Mouse (Mus musculus) midbrain, embryonic 13.5 days (tissue): ENCODE measurements around the gene Grem1. TPM values are rescaled to one million over a fixed set of nuclear protein-coding genes. Genes with fewer than 3 reads are reported as not detected.
A peak's percentile ranks its signal among the peaks of the same experiment; 100 is the strongest.

Experiments
- ATAC-seq: fragments of 200-750 bp; cut with Nextera tagmentation; 2 replicates; pipeline ENCODE4 v1.8.0; 2017; ENCODE audit warnings: mild to moderate bottlenecking, moderate TSS enrichment, moderate library complexity
- H3K27ac ChIP-seq: fragments of 300-500 bp; sonication (generic); 2 replicates; pipeline ENCODE4 v1.5.1; 2015; ENCODE audit warnings: inconsistent platforms, mild to moderate bottlenecking, moderate library complexity
- H3K27me3 ChIP-seq: fragments of 300-500 bp; sonication (generic); 2 replicates; pipeline ENCODE4 v1.6.1; 2015; ENCODE audit warnings: mild to moderate bottlenecking, inconsistent platforms
- H3K36me3 ChIP-seq: fragments of 300-500 bp; sonication (generic); 2 replicates; pipeline ENCODE4 v1.6.1; 2015; ENCODE audit warnings: mild to moderate bottlenecking, inconsistent platforms
- H3K4me1 ChIP-seq: fragments of 300-500 bp; sonication (generic); replicated peaks from 2 replicates; pipeline ENCODE4 v1.6.1; 2015; ENCODE audit warnings: inconsistent platforms
- H3K4me2 ChIP-seq: fragments of 300-500 bp; sonication (generic); replicated peaks from 2 replicates; pipeline ENCODE4 v1.6.1; 2015; ENCODE audit warnings: moderate library complexity, mild to moderate bottlenecking, inconsistent platforms
- H3K4me3 ChIP-seq: fragments of 300-500 bp; sonication (generic); replicated peaks from 2 replicates; pipeline ENCODE4 v1.5.1; 2015; ENCODE audit warnings: mild to moderate bottlenecking, inconsistent platforms
- H3K9ac ChIP-seq: fragments of 300-500 bp; sonication (generic); replicated peaks from 2 replicates; pipeline ENCODE4 v1.6.1; 2015; ENCODE audit warnings: mild to moderate bottlenecking, inconsistent platforms
- H3K9me3 ChIP-seq: fragments of 300-500 bp; sonication (generic); 2 replicates; pipeline ENCODE4 v1.6.1; 2016; ENCODE audit warnings: mild to moderate bottlenecking, inconsistent platforms
- WGBS: fragments of 180-500 bp; shearing (Covaris S2); methylation state at CpG from one replicate; pipeline ENCODE4 v1.1.7; 2015; 5-methylcytosine and 5-hydroxymethylcytosine counted together
- polyA plus RNA-seq: library from polyadenylated mRNA; unstranded; fragments of >200 nt; fragmentation: Nextera tagmentation; extraction: Ambion mirVana; gene quantifications from 2 replicates; pipeline ENCODE4 v1.2.1, GENCODE M21; 2015

Gene Grem1
- polyA plus RNA-seq, 1 experiment from 2014 or later = 0.63 TPM

DNA sequence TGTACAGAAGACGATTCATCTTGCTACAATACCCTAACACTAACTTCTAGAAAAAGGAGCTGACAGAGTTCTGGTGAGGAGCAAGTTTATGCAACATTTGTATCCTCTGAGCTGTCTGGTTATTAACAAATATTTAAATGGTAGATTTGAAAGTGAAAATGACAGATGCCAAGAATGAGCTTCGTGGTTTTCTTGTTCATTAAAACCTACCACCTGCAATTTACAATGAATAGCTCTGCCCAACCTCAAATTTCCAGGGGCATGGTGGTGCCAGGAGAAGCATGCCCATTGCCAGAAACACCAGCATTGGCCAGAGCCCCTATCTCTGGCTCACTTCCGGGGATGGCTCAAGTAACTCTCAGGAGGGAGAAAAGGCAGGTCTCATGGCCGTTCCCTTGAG lies 23.1 kb upstream of the Grem1 start:
- no peak overlapping the region for H3K27ac ChIP-seq
- H3K4me2 ChIP-seq = no peak overlapping the region
- no peaks in the 10 kb centered on the region for H3K9me3 ChIP-seq
- no peak overlapping the region for H3K9ac ChIP-seq
- no peak overlapping the region for H3K4me3 ChIP-seq
- no peaks in the 10 kb centered on the region for H3K27me3 ChIP-seq
- 84% methylated on average over 4 of the region's 4 CpGs for WGBS
- H3K36me3 ChIP-seq = peaks cover 43% of the 10 kb centered on the region
- ATAC-seq = no peak
- H3K4me1 ChIP-seq = no peaks in the 10 kb centered on the region

GRCm38 (mm10) chr2:113781107-113781506 lies 22.7 kb upstream of the Grem1 start:
- Histone ChIP-seq H3K36me3 (peaks cover 47% of the 10 kb centered on the region), H3K4me1 (no peaks in the 10 kb centered on the region), H3K27me3 (no peaks in the 10 kb centered on the region), H3K9ac (no peak overlapping the region), H3K4me3 (no peak overlapping the region), H3K9me3 (no peaks in the 10 kb centered on the region), H3K27ac (no peak overlapping the region), H3K4me2 (no peak overlapping the region)
- no peak for ATAC-seq
- 91% methylated on average over 5 of the region's 5 CpGs for WGBS

DNA sequence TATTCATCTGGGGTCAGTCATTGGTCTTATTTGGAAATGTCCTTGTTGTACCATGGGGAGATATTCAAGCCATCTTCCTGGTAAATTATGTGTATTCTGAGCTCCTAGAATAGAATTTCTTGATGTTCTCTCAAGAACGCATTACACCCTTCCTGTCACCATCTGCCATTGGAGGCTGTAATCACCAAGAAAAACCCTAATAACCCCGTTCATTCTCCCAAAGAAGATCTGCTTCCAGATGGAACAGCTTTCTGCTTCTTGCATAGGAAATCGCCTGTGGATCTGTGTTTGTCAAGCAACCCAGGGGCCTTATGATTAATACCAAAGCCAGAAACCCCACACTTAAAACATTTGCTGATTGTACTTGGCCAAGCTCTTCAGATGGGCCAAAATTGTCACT lies 20.9 kb upstream of the Grem1 start:
- no peak overlapping the region for H3K9ac ChIP-seq
- WGBS = 85% methylated on average over 3 of the region's 3 CpGs
- H3K27me3 ChIP-seq = no peaks in the 10 kb centered on the region

DNA sequence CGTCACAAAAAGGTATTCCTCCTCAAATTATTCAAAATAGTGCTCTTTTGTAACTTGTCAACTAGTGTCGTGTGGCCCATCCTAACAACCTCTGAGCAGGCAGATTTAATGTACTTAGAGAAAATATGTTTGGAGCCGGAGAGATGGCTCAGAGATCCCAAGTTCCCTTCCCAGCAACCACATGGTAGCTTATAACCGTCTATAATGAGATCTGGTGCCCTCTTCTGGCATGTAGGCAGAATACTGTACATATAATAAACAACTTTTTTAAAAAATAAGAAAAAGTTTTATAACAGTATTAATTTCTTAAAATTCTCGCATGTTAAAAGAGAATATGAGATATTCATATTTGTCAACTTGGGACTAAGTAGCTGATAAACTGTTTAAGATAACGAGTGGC lies 19.6 kb upstream of the Grem1 start:
- H3K9me3 ChIP-seq = no peaks in the 10 kb centered on the region
- H3K27me3 ChIP-seq = no peaks in the 10 kb centered on the region
- no peak overlapping the region for H3K4me2 ChIP-seq
- no peak overlapping the region for H3K9ac ChIP-seq
- H3K4me1 ChIP-seq = no peaks in the 10 kb centered on the region
- H3K27ac ChIP-seq = no peak overlapping the region
- peaks cover 42% of the 10 kb centered on the region for H3K36me3 ChIP-seq
- ATAC-seq = no peak
- 79% methylated on average over 6 of the region's 6 CpGs for WGBS
- H3K4me3 ChIP-seq = no peak overlapping the region

More for the DNA sequence above, 20.9 kb upstream of the Grem1 start:
- Histone ChIP-seq H3K9me3 (no peaks in the 10 kb centered on the region), H3K4me1 (no peaks in the 10 kb centered on the region), H3K4me2 (no peak overlapping the region), H3K36me3 (peaks cover 44% of the 10 kb centered on the region), H3K27ac (no peak overlapping the region), H3K4me3 (no peak overlapping the region)
- no peak for ATAC-seq

DNA sequence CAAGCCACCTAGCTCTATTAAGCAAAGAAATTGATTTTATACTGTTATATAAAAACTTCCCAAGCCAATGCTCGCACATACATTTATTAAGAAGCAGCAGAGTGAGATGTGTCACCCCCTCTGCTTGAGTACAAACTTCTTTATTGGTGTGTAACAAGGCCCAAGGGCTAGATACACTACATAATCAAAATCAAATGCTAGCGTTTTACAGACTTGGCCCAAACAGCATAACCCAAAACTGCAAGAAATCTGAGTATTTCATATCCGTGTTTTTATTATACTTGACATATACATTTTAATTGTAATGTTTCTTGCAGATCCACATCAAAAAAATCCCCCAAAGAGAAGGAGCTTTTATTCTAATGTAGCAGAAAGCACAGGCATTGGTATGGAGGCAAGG lies 17.9 kb upstream of the Grem1 start:
- WGBS = 90% methylated on average over 3 of the region's 3 CpGs
- Histone ChIP-seq H3K36me3 (peaks cover 46% of the 10 kb centered on the region), H3K27ac (no peak overlapping the region), H3K4me1 (no peaks in the 10 kb centered on the region), H3K4me2 (no peak overlapping the region), H3K9ac (no peak overlapping the region), H3K9me3 (no peaks in the 10 kb centered on the region), H3K27me3 (no peaks in the 10 kb centered on the region), H3K4me3 (no peak overlapping the region)
- no peak for ATAC-seq

DNA sequence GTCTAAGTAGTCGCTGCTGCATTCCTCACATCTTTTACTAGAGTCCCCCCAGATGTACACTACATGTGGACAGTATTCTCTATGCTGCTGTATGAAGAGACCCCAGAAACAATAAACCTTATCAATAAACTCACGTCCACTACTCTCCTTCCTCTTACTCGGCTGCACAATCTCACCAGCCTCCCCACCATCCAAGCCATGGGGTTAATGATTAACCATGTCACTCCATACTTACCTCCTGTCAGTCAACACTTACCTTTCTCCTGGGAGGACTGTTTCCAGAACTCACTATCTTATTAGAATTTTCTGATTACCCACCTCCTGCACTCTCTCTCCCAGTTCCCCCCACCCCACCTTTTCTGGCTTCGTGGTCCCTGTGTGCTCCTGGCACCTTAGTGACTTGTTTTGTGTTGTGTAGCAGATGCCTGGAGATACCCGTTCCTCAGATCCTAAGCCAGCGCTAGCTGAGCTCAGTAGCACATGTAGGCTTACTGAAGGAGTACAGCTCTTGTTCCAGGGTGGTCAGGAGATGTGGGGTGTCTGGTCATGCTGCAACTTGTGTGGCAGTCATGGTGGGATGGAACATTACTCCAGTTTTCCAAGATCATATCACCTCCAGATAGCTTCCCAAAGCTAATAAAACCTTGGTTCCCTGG lies 15.8 kb upstream of the Grem1 start:
- no peak for ATAC-seq

GRCm38 (mm10) chr2:113768541-113769303 lies 10.3 kb upstream of the Grem1 start:
- Histone ChIP-seq H3K9ac (no peak overlapping the region), H3K4me3 (no peak overlapping the region), H3K9me3 (no peaks in the 10 kb centered on the region), H3K36me3 (peaks cover 4% of the 10 kb centered on the region; the same call in 1 of the 2 replicates), H3K4me1 (no peaks in the 10 kb centered on the region), H3K27me3 (no peaks in the 10 kb centered on the region), H3K4me2 (no peak overlapping the region), H3K27ac (no peak overlapping the region)
- WGBS = 93% methylated on average over 8 of the region's 8 CpGs
- ATAC-seq = no peak

More for the DNA sequence above, 15.8 kb upstream of the Grem1 start:
- Histone ChIP-seq H3K27me3 (no peaks in the 10 kb centered on the region), H3K4me2 (no peak overlapping the region), H3K9me3 (no peaks in the 10 kb centered on the region), H3K4me1 (no peaks in the 10 kb centered on the region), H3K9ac (no peak overlapping the region), H3K27ac (no peak overlapping the region), H3K4me3 (no peak overlapping the region), H3K36me3 (peaks cover 39% of the 10 kb centered on the region)
- WGBS = 83% methylated on average over 6 of the region's 6 CpGs

- Histone ChIP-seq H3K4me2 (no peak overlapping the region), H3K27ac (no peak overlapping the region), H3K27me3 (no peaks in the 10 kb centered on the region), H3K9me3 (no peaks in the 10 kb centered on the region), H3K4me1 (no peaks in the 10 kb centered on the region), H3K9ac (no peak overlapping the region), H3K36me3 (no peaks in the 10 kb centered on the region), H3K4me3 (no peak overlapping the region)
- no peak for ATAC-seq
- 55% methylated on average over 1 of the region's 1 CpGs for WGBS
Measured at GRCm38 (mm10) chr2:113765885-113766284, 7.4 kb upstream of the Grem1 start.

DNA sequence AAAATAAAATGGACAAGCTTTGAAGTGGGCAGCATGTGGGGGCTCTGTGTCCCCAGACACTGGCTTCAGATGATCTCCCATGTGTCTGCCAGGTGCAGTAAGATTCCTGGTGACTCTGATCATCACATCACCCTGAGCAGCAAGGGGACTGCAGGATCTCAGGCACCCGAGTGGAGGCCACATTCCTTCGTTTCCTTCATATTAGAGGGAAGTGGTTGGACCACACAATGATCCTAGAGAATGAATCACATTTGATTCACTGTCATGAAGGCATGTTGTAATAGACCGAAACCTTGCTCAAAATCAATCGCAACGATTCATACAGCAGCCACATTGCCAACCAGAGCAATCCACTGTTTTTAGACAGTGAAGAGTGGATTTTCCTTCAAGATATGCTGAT lies 6.5 kb upstream of the Grem1 start:
- Histone ChIP-seq H3K27me3 (peaks cover 8% of the 10 kb centered on the region), H3K4me3 (no peak overlapping the region), H3K27ac (no peak overlapping the region), H3K9ac (no peak overlapping the region), H3K4me2 (no peak overlapping the region), H3K9me3 (no peaks in the 10 kb centered on the region), H3K4me1 (no peaks in the 10 kb centered on the region), H3K36me3 (no peaks in the 10 kb centered on the region)
- no peak for ATAC-seq
- WGBS = 89% methylated on average over 5 of the region's 5 CpGs

GRCm38 (mm10) chr2:113757525-113758310 lies 728 bp downstream of the Grem1 start:
- no peaks in the 10 kb centered on the region for H3K36me3 ChIP-seq
- no peak overlapping the region for H3K27ac ChIP-seq
- WGBS = under 1% methylated on average over 47 of the region's 47 CpGs
- H3K4me1 ChIP-seq = peaks cover 18% of the 10 kb centered on the region
- H3K9ac ChIP-seq = peak overlapping the region; percentile 67
- peaks cover 57% of the 10 kb centered on the region for H3K27me3 ChIP-seq
- H3K9me3 ChIP-seq = no peaks in the 10 kb centered on the region
- ATAC-seq = peak; percentile 32
- peak overlapping the region; percentile 55 for H3K4me3 ChIP-seq
- H3K4me2 ChIP-seq = peak overlapping the region; percentile 94

GRCm38 (mm10) chr2:113756924-113757524 lies 1.4 kb downstream of the Grem1 start:
- Histone ChIP-seq H3K9ac (peak overlapping the region; percentile 67), H3K27ac (no peak overlapping the region), H3K4me1 (peaks cover 18% of the 10 kb centered on the region), H3K4me2 (peak overlapping the region; percentile 94), H3K27me3 (peaks cover 57% of the 10 kb centered on the region), H3K36me3 (no peaks in the 10 kb centered on the region), H3K4me3 (peak overlapping the region; percentile 55), H3K9me3 (no peaks in the 10 kb centered on the region)
- 3% methylated on average over 12 of the region's 12 CpGs for WGBS
- ATAC-seq = 0 out of 2 replicates have a peak, but pooled peaks have one; percentile 1
